Mouse (Mus musculus): ENCODE results near the gene Bean1.

DNA sequence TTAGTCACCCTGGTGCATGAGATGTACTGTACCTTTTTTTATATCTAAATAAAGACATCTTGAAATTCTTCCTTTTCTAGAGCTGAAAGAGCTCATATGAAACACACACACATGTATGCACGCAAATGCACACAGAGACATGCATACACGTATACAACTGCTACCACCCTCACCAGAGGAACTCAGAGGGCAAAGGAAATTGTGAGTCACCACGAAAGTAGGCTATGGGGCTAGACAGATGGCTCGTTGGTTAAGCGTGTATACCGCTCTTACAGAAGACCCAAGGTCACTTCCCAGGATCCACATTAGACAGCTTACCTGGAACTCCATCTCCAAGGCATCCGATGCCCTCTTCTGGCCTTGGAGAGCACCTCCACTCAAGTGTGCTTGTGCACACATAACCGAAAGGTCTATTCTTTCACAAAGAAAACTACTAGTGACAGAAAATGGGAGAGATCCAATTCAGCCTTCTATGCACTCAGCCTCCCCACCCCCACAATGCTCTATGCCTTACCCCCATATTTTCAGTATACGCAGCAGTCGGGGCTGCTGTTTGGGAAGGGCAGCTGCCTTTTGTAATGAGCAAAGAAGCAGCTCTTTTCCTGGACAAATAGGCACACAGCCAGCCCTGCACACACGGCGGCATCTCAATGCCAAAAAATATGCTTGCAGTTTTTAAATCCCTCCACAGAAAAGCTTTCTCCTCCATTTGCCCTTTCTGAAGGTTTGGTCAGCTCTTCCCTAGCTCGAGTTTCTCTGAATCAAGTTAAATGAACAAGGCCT is 25.6 kb upstream of the Bean1 start:
- peak; percentile 31; the same call in 1 of the 2 replicates for TF ChIP-seq CTCF (IDR thresholded peaks at IDR 0.05; ENCODE audit: insufficient read depth, low read length)
- TF ChIP-seq POLR2A (IDR thresholded peaks at IDR 0.05; ENCODE audit: borderline replicate concordance, extremely low read depth, low read depth, low read length), result no peak
